Mouse (Mus musculus) stomach, embryonic 14.5 days (tissue): ENCODE results near the gene Arhgef17. TPM values are rescaled to one million over a fixed set of nuclear protein-coding genes. Genes with fewer than 3 reads are reported as not detected.

Source experiments
- ATAC-seq: fragments of 200-750 bp; cut with Nextera tagmentation; 2 replicates; pipeline ENCODE4 v1.8.0; 2017; ENCODE audit warnings: low read depth, moderate TSS enrichment; ENCODE audit not compliant: insufficient number of reproducible peaks, insufficient read depth, low FRiP score
- H3K27ac ChIP-seq: fragments of 300-500 bp; sonication (generic); 2 replicates; pipeline ENCODE4 v1.5.1; 2014; ENCODE audit warnings: mild to moderate bottlenecking, low read length, moderate library complexity, mixed read lengths
- H3K27me3 ChIP-seq: fragments of 300-500 bp; sonication (generic); 2 replicates; pipeline ENCODE4 v1.6.1; 2014; ENCODE audit warnings: low read length, control low read depth, mixed read lengths; ENCODE audit not compliant: control insufficient read depth, insufficient read depth
- H3K36me3 ChIP-seq: fragments of 300-500 bp; sonication (generic); 2 replicates; pipeline ENCODE4 v1.6.1; 2014; ENCODE audit warnings: mild to moderate bottlenecking, control low read depth, low read length, moderate library complexity, mixed read lengths; ENCODE audit not compliant: control insufficient read depth, insufficient read depth
- H3K4me1 ChIP-seq: fragments of 300-500 bp; sonication (generic); 2 replicates; pipeline ENCODE4 v1.6.1; 2014; ENCODE audit warnings: low read length, control low read depth, mixed read lengths; ENCODE audit not compliant: control insufficient read depth, insufficient read depth
- H3K4me2 ChIP-seq: fragments of 300-500 bp; sonication (generic); replicated peaks from 2 replicates; pipeline ENCODE4 v1.6.1; 2014; ENCODE audit warnings: low read depth, low read length, control low read depth
- H3K4me3 ChIP-seq: fragments of 300-500 bp; sonication (generic); 2 replicates; pipeline ENCODE4 v1.5.1; 2014; ENCODE audit warnings: low read depth, low read length, control low read depth
- H3K9ac ChIP-seq: fragments of 300-500 bp; sonication (generic); replicated peaks from 2 replicates; pipeline ENCODE4 v1.6.1; 2014; ENCODE audit warnings: low read depth, mild to moderate bottlenecking, control low read depth, low read length, moderate library complexity, mixed read lengths
- H3K9me3 ChIP-seq: fragments of 300-500 bp; sonication (generic); 2 replicates; pipeline ENCODE4 v1.6.1; 2016; ENCODE audit warnings: low read depth, low read length, control low read depth; ENCODE audit not compliant: control insufficient read depth
- WGBS: fragments of 180-500 bp; shearing (Covaris S2); extraction: QIAGEN DNeasy Blood & Tissue Kit; methylation state at CpG from one replicate; pipeline ENCODE4 v1.1.7; 2014; 5-methylcytosine and 5-hydroxymethylcytosine counted together
- microRNA-seq: library from miRNA; unstranded; fragments of <30 nt; microRNA quantifications from one replicate; pipeline ENCODE4, GENCODE M21; 2016
- polyA plus RNA-seq: library from polyadenylated mRNA; unstranded; fragments of >200 nt; fragmentation: Nextera tagmentation; extraction: Ambion mirVana; gene quantifications from 2 replicates; pipeline ENCODE4 v1.2.1, GENCODE M21; 2014

The Arhgef17 gene
- polyA plus RNA-seq, 1 experiment from 2014 or later, result 13.7 TPM

- Histone ChIP-seq H3K9me3 (no peaks in the 10 kb centered on the region), H3K36me3 (peaks cover 6% of the 10 kb centered on the region; the same call in 1 of the 2 replicates), H3K27ac (no peak overlapping the region), H3K27me3 (no peaks in the 10 kb centered on the region), H3K4me2 (no peak overlapping the region), H3K4me3 (no peak overlapping the region), H3K4me1 (no peaks in the 10 kb centered on the region), H3K9ac (no peak overlapping the region)
- ATAC-seq, result no peak
- WGBS, result 86% methylated on average over 6 of the region's 6 CpGs
Observed at GRCm38 (mm10) chr7:100835711-100836110, 96.2 kb downstream of the Arhgef17 start.

GRCm38 (mm10) chr7:100835168-100835567, 96.7 kb downstream of the Arhgef17 start:
- Histone ChIP-seq H3K27me3 (no peaks in the 10 kb centered on the region), H3K4me2 (no peak overlapping the region), H3K4me3 (no peak overlapping the region), H3K9me3 (no peaks in the 10 kb centered on the region), H3K9ac (no peak overlapping the region), H3K4me1 (no peaks in the 10 kb centered on the region), H3K27ac (no peak overlapping the region), H3K36me3 (peaks cover 6% of the 10 kb centered on the region; the same call in 1 of the 2 replicates)
- 85% methylated on average over 7 of the region's 7 CpGs for WGBS
- ATAC-seq, result no peak

- Histone ChIP-seq H3K9ac (no peak overlapping the region), H3K27ac (no peak overlapping the region), H3K4me3 (no peak overlapping the region), H3K4me1 (no peaks in the 10 kb centered on the region), H3K9me3 (no peaks in the 10 kb centered on the region), H3K27me3 (no peaks in the 10 kb centered on the region), H3K4me2 (no peak overlapping the region), H3K36me3 (peaks cover 6% of the 10 kb centered on the region; the same call in 1 of the 2 replicates)
- ATAC-seq, result no peak
- 82% methylated on average over 1 of the region's 1 CpGs for WGBS
Observed at GRCm38 (mm10) chr7:100833859-100834258, 98.0 kb downstream of the Arhgef17 start.

GRCm38 (mm10) chr7:100828549-100828948, 103.4 kb downstream of the Arhgef17 start:
- no peak overlapping the region for H3K4me3 ChIP-seq
- WGBS, result 90% methylated on average over 2 of the region's 2 CpGs
- H3K9ac ChIP-seq, result no peak overlapping the region
- H3K36me3 ChIP-seq, result peaks cover 7% of the 10 kb centered on the region; the same call in 1 of the 2 replicates
- H3K27me3 ChIP-seq, result no peaks in the 10 kb centered on the region
- H3K4me1 ChIP-seq, result no peaks in the 10 kb centered on the region
- no peaks in the 10 kb centered on the region for H3K9me3 ChIP-seq
- no peak overlapping the region for H3K27ac ChIP-seq
- ATAC-seq, result no peak
- H3K4me2 ChIP-seq, result no peak overlapping the region

GRCm38 (mm10) chr7:100824661-100825060, 107.2 kb downstream of the Arhgef17 start:
- no peaks in the 10 kb centered on the region for H3K27me3 ChIP-seq
- peaks cover 7% of the 10 kb centered on the region; the same call in 1 of the 2 replicates for H3K36me3 ChIP-seq
- no peak overlapping the region for H3K4me2 ChIP-seq
- no peak for ATAC-seq
- H3K9me3 ChIP-seq, result no peaks in the 10 kb centered on the region
- WGBS, result 92% methylated on average over 3 of the region's 3 CpGs
- no peaks in the 10 kb centered on the region for H3K4me1 ChIP-seq
- H3K27ac ChIP-seq, result no peak overlapping the region
- H3K4me3 ChIP-seq, result no peak overlapping the region
- no peak overlapping the region for H3K9ac ChIP-seq

Small RNA genes lying within 50 kb of the gene (microRNA-seq; reads per million reads assigned to microRNA genes)
- 86.1 reads per million, percentile 46 among the genes with 10 or more reads in this experiment for gene Mir3102

Other genes starting within 250 kb of the Arhgef17 start
- gene Fam168a, start 225.5 kb downstream of the Arhgef17 start, polyA plus RNA-seq, result 59.9 and 64.8 TPM in 2 replicates
- gene Relt, start 68.7 kb downstream of the Arhgef17 start, polyA plus RNA-seq, result 2.5 and 3.1 TPM in 2 replicates
- gene P2ry6, start 42.5 kb upstream of the Arhgef17 start, polyA plus RNA-seq, result 7.3 and 7.8 TPM in 2 replicates
- gene P2ry2, start 80.8 kb upstream of the Arhgef17 start, polyA plus RNA-seq, result 1.7 and 2.0 TPM in 2 replicates
- gene Fchsd2, start 160.8 kb upstream of the Arhgef17 start, polyA plus RNA-seq, result 33.1 and 33.7 TPM in 2 replicates